Mouse (Mus musculus) midbrain, embryonic 11.5 days (tissue): ENCODE results near the gene Emc10. TPM values are rescaled to one million over a fixed set of nuclear protein-coding genes. Genes with fewer than 3 reads are reported as not detected.

Source experiments
- microRNA-seq: library from miRNA; unstranded; fragments of <30 nt; microRNA quantifications from one replicate; pipeline ENCODE4, GENCODE M21; 2017
- polyA plus RNA-seq: library from polyadenylated mRNA; unstranded; fragments of >200 nt; fragmentation: Nextera tagmentation; extraction: Ambion mirVana; gene quantifications from 2 replicates; pipeline ENCODE4 v1.2.1, GENCODE M21; 2014

The Emc10 gene
- polyA plus RNA-seq, 1 experiment from 2014 or later, result 99.3 TPM

Small RNAs within 50 kb of the gene (microRNA-seq; reads per million reads assigned to microRNA genes)
- not detected for gene Mir7052
- gene Mir7053, result 1.5 reads per million

Other genes with a start within 250 kb of the Emc10 start
- 1.1 and 1.4 TPM in 2 replicates for gene 1700028J19Rik, start 249.8 kb downstream of the Emc10 start, polyA plus RNA-seq
- 104 and 117 TPM in 2 replicates for gene 2410002F23Rik, start 249.8 kb downstream of the Emc10 start, polyA plus RNA-seq
- not detected in 2 replicates for gene Acp4, start 239.2 kb downstream of the Emc10 start, polyA plus RNA-seq
- gene Gm15517, start 235.1 kb downstream of the Emc10 start, polyA plus RNA-seq, result not detected in 2 replicates
- gene Clec11a, start 189.6 kb downstream of the Emc10 start, polyA plus RNA-seq, result 2.2 and 3.4 TPM in 2 replicates
- 3.4 TPM in 2 replicates for gene Shank1, start 186.3 kb downstream of the Emc10 start, polyA plus RNA-seq
- 1.5 and 2.1 TPM in 2 replicates for gene Syt3, start 112.4 kb downstream of the Emc10 start, polyA plus RNA-seq
- gene 1700008O03Rik, start 110.7 kb downstream of the Emc10 start, polyA plus RNA-seq, result 0.31 and 1.1 TPM in 2 replicates
- 9.2 and 10.3 TPM in 2 replicates for gene Lrrc4b, start 67.5 kb downstream of the Emc10 start, polyA plus RNA-seq
- 1.8 and 2.9 TPM in 2 replicates for gene Aspdh, start 31.1 kb downstream of the Emc10 start, polyA plus RNA-seq
- 49.4 and 55.8 TPM in 2 replicates for gene Josd2, start 28.5 kb downstream of the Emc10 start, polyA plus RNA-seq
- 14.7 and 17.1 TPM in 2 replicates for gene Fam71e1, start 52 bp upstream of the Emc10 start, polyA plus RNA-seq
- gene Mybpc2, start 28.1 kb upstream of the Emc10 start, polyA plus RNA-seq, result 0.07 TPM in 1 of 2 replicates, not detected in the other
- 0.07 TPM in 1 of 2 replicates, not detected in the other for gene Spib, start 35.5 kb upstream of the Emc10 start, polyA plus RNA-seq
- 51.8 and 58.5 TPM in 2 replicates for gene Pold1, start 52.3 kb upstream of the Emc10 start, polyA plus RNA-seq
- 63.8 and 69.6 TPM in 2 replicates for gene Nr1h2, start 57.4 kb upstream of the Emc10 start, polyA plus RNA-seq
- gene Napsa, start 75.9 kb upstream of the Emc10 start, polyA plus RNA-seq, result 0.21 and 0.33 TPM in 2 replicates
- 0.86 and 1.3 TPM in 2 replicates for gene Kcnc3, start 94.1 kb upstream of the Emc10 start, polyA plus RNA-seq
- gene Myh14, start 174.3 kb upstream of the Emc10 start, polyA plus RNA-seq, result 1.1 and 1.3 TPM in 2 replicates
- gene Izumo2, start 212.2 kb upstream of the Emc10 start, polyA plus RNA-seq, result not detected in 2 replicates